Mouse (Mus musculus) heart, adult 2 months (tissue): ENCODE measurements around the gene Nbeal2. TPM values are rescaled to one million over a fixed set of nuclear protein-coding genes. Genes with fewer than 3 reads are reported as not detected.

Experiments used
- DNase-seq, 2 experiments: peaks; one replicate each; pipeline ENCODE4 v3.0.0; 2021
- H3K27ac ChIP-seq: fragments of 200-600 bp; 2 replicates; pipeline ENCODE4 v1.8.1; 2022
- H3K27me3 ChIP-seq: fragments of 200-500 bp; 2 replicates; pipeline ENCODE4 v1.6.1; 2012; ENCODE audit warnings: mild to moderate bottlenecking, low read length, inconsistent platforms, mixed read lengths; ENCODE audit not compliant: control insufficient read depth, insufficient read depth
- H3K36me3 ChIP-seq: fragments of 200-500 bp; 2 replicates; pipeline ENCODE4 v1.6.1; 2012; ENCODE audit warnings: low read length, inconsistent platforms; ENCODE audit not compliant: control insufficient read depth, insufficient read depth
- H3K4me1 ChIP-seq: fragments of 200-500 bp; 2 replicates; pipeline ENCODE4 v1.6.1; 2011; ENCODE audit warnings: low read length; ENCODE audit not compliant: control insufficient read depth, insufficient read depth
- H3K4me3 ChIP-seq: fragments of 200-600 bp; 2 replicates; pipeline ENCODE4 v1.8.1; 2022
- H3K79me2 ChIP-seq: fragments of 200-500 bp; replicated peaks from 2 replicates; pipeline ENCODE4 v1.6.1; 2012; ENCODE audit warnings: mild to moderate bottlenecking, inconsistent platforms, low read length, moderate library complexity, mixed read lengths; ENCODE audit not compliant: control insufficient read depth, insufficient read depth
- H3K9ac ChIP-seq: fragments of 200-500 bp; 2 replicates; pipeline ENCODE4 v1.6.1; 2012; ENCODE audit warnings: low read depth, mild to moderate bottlenecking, control low read depth, inconsistent platforms, low read length, mixed read lengths
- CTCF ChIP-seq: fragments of 200-600 bp; IDR thresholded peaks from 2 replicates; pipeline ENCODE4 v1.8.1; 2022; ENCODE audit warnings: antibody characterized with exemption, mild to moderate bottlenecking, moderate library complexity
- EP300 ChIP-seq: fragments of 200-500 bp; IDR thresholded peaks from 2 replicates; pipeline ENCODE4 v1.6.1; 2011; ENCODE audit warnings: low read depth, low read length, control low read depth; ENCODE audit not compliant: insufficient read depth
- POLR2A ChIP-seq: fragments of 200-500 bp; IDR thresholded peaks from 2 replicates; pipeline ENCODE4 v1.6.1; 2011; ENCODE audit warnings: mild to moderate bottlenecking, low read depth, low read length, control low read depth; ENCODE audit not compliant: insufficient read depth
- WGBS: fragments of 180-500 bp; shearing (Covaris S2); methylation state at CpG from one replicate; pipeline ENCODE4 v1.1.7; 2018; 5-methylcytosine and 5-hydroxymethylcytosine counted together
- intact Hi-C: fragments of 180-260 bp; cut with DNase I; formaldehyde crosslinking; loops from one replicate; pipeline ENCODE4 v1.15.1; 2025
- long read RNA-seq: library from polyadenylated mRNA; stranded (forward); transcript quantifications from one replicate; pipeline ENCODE4 v2.0.0, GENCODE M21; 2021
- polyA plus RNA-seq: library from polyadenylated mRNA; depleted of rRNA; stranded (reverse); fragments of >200 nt; gene quantifications from 2 replicates; pipeline ENCODE4 v1.2.3, GENCODE M21; 2012; rRNA removed
- total RNA-seq, 2 experiments: library from RNA; stranded (reverse); gene quantifications; 2 replicates each; pipeline ENCODE4 v1.2.3; 2021

Gene Nbeal2
- total RNA-seq (1 to 10 TPM; 7.6 to 8.5 TPM), polyA plus RNA-seq (18.4 and 18.8 TPM in 2 replicates)
- long read RNA-seq, partial matches to known transcripts = 1 of 1 reads
- long read RNA-seq, other reads (novel, unspliced or antisense) = 0 of 1 reads

GRCm38 (mm10) chr9:110653655-110654461 is at the start of gene Nbeal2:
Nbeal2 (minus strand) TSS chr9:110654161.
- WGBS = under 1% methylated on average over 75 of the region's 75 CpGs
- Histone ChIP-seq H3K4me3 (peak within 1 kb of the TSS; percentile 75), H3K79me2 (peaks cover under 1% of the 10 kb centered on the region; the same call in 1 of the 2 replicates), H3K27ac (peak within 1 kb of the TSS; percentile 86), H3K4me1 (peaks cover 10% of the 10 kb centered on the region), H3K27me3 (no peaks in the 10 kb centered on the region), H3K36me3 (no peaks in the 10 kb centered on the region), H3K9ac (peak within 1 kb of the TSS; percentile 73)
- intact Hi-C loops = loop anchor here (2.0 kb wide), 1 partner anchor 19 kb away; no protein-coding TSS in a partner anchor
- TF ChIP-seq CTCF = peak; percentile 38; the same call in 1 of the 2 replicates
- TF ChIP-seq POLR2A = peak; percentile 64
- 0 out of 2 replicates have a peak, but pooled peaks have one; percentile 10 for TF ChIP-seq EP300
- peak; percentile 95 to 98 for DNase-seq

- no peaks in the 10 kb centered on the region for H3K36me3 ChIP-seq
- H3K4me1 ChIP-seq = peaks cover 3% of the 10 kb centered on the region; the same call in 1 of the 2 replicates
- no peaks in the 10 kb centered on the region for H3K27me3 ChIP-seq
- intact Hi-C loops = no loop called here
- H3K9ac ChIP-seq = no peak overlapping the region
- H3K79me2 ChIP-seq = no peaks in the 10 kb centered on the region
- DNase-seq = peak in 1 of 2 experiments; percentile 43
- no peak overlapping the region for H3K4me3 ChIP-seq
- no peak overlapping the region; the same call in 1 of the 2 replicates for H3K27ac ChIP-seq
- no peak for TF ChIP-seq POLR2A
- no peak for TF ChIP-seq CTCF
- 47% methylated on average over 1 of the region's 1 CpGs for WGBS
Observed at GRCm38 (mm10) chr9:110702848-110703247, 48.9 kb upstream of the Nbeal2 start.

GRCm38 (mm10) chr9:110701114-110702032 is 47.4 kb upstream of the Nbeal2 start:
- DNase-seq = no peak
- H3K27me3 ChIP-seq = no peaks in the 10 kb centered on the region
- H3K4me3 ChIP-seq = no peak overlapping the region
- H3K9ac ChIP-seq = no peak overlapping the region
- H3K79me2 ChIP-seq = no peaks in the 10 kb centered on the region
- H3K36me3 ChIP-seq = no peaks in the 10 kb centered on the region
- peaks cover 6% of the 10 kb centered on the region for H3K4me1 ChIP-seq
- 84% methylated on average over 12 of the region's 12 CpGs for WGBS
- no peak for TF ChIP-seq EP300
- TF ChIP-seq POLR2A = no peak
- TF ChIP-seq CTCF = no peak
- intact Hi-C loops = no loop called here
- no peak overlapping the region for H3K27ac ChIP-seq

- intact Hi-C loops = no loop called here
- Histone ChIP-seq H3K27ac (no peak overlapping the region), H3K4me1 (peaks cover 6% of the 10 kb centered on the region), H3K27me3 (no peaks in the 10 kb centered on the region), H3K4me3 (no peak overlapping the region), H3K36me3 (no peaks in the 10 kb centered on the region), H3K79me2 (no peaks in the 10 kb centered on the region), H3K9ac (no peak overlapping the region)
- no peak for TF ChIP-seq POLR2A
- no peak for TF ChIP-seq CTCF
- no peak for TF ChIP-seq EP300
- 87% methylated on average over 3 of the region's 3 CpGs for WGBS
- DNase-seq = no peak
Observed at GRCm38 (mm10) chr9:110699574-110699973, 45.6 kb upstream of the Nbeal2 start.

GRCm38 (mm10) chr9:110697465-110697864 is 43.5 kb upstream of the Nbeal2 start:
- H3K4me1 ChIP-seq = peaks cover 3% of the 10 kb centered on the region
- no peak overlapping the region for H3K9ac ChIP-seq
- intact Hi-C loops = no loop called here
- H3K36me3 ChIP-seq = no peaks in the 10 kb centered on the region
- H3K4me3 ChIP-seq = no peak overlapping the region
- WGBS = 45% methylated on average over 3 of the region's 3 CpGs
- H3K79me2 ChIP-seq = no peaks in the 10 kb centered on the region
- DNase-seq = peak in 1 of 2 experiments; percentile 32
- no peak overlapping the region for H3K27ac ChIP-seq
- no peaks in the 10 kb centered on the region for H3K27me3 ChIP-seq
- TF ChIP-seq CTCF (no peak), POLR2A (no peak), EP300 (no peak)
